Mouse (Mus musculus) heart, embryonic 13.5 days (tissue): ENCODE measurements around the gene Sos2. TPM values are rescaled to one million over a fixed set of nuclear protein-coding genes. Genes with fewer than 3 reads are reported as not detected.
"Not testable (repeated sequence)": the region's sequence is repeated elsewhere in the genome, so short reads cannot be mapped to it uniquely, and the experiment has no call there.

Experiments
- ATAC-seq: fragments of 200-750 bp; cut with Nextera tagmentation; 2 replicates; pipeline ENCODE4 v1.8.0; 2017; ENCODE audit warnings: moderate TSS enrichment; ENCODE audit not compliant: insufficient number of reproducible peaks, low FRiP score, low TSS enrichment; ENCODE audit errors: extremely low read depth
- H3K27ac ChIP-seq: fragments of 300-500 bp; sonication (generic); replicated peaks from 2 replicates; pipeline ENCODE4 v1.5.1; 2015; ENCODE audit warnings: moderate library complexity, mild to moderate bottlenecking, inconsistent platforms
- H3K27me3 ChIP-seq: fragments of 300-500 bp; sonication (generic); replicated peaks from 2 replicates; pipeline ENCODE4 v1.6.1; 2015; ENCODE audit warnings: mild to moderate bottlenecking, inconsistent platforms
- H3K36me3 ChIP-seq: fragments of 300-500 bp; sonication (generic); 2 replicates; pipeline ENCODE4 v1.6.1; 2015; ENCODE audit warnings: mild to moderate bottlenecking, inconsistent platforms
- H3K4me1 ChIP-seq: fragments of 300-500 bp; sonication (generic); 2 replicates; pipeline ENCODE4 v1.6.1; 2015; ENCODE audit warnings: inconsistent platforms
- H3K4me2 ChIP-seq: fragments of 300-500 bp; sonication (generic); 2 replicates; pipeline ENCODE4 v1.6.1; 2015; ENCODE audit warnings: inconsistent platforms, mild to moderate bottlenecking, moderate library complexity
- H3K4me3 ChIP-seq: fragments of 300-500 bp; sonication (generic); 2 replicates; pipeline ENCODE4 v1.5.1; 2015; ENCODE audit warnings: moderate library complexity, mild to moderate bottlenecking, inconsistent platforms
- H3K9ac ChIP-seq: fragments of 300-500 bp; sonication (generic); 2 replicates; pipeline ENCODE4 v1.6.1; 2015; ENCODE audit warnings: inconsistent platforms, mild to moderate bottlenecking, moderate library complexity
- H3K9me3 ChIP-seq: fragments of 300-500 bp; sonication (generic); 2 replicates; pipeline ENCODE4 v1.6.1; 2016; ENCODE audit warnings: inconsistent platforms
- WGBS: fragments of 180-500 bp; shearing (Covaris S2); methylation state at CpG from one replicate; pipeline ENCODE4 v1.1.7; 2015; ENCODE audit warnings: mixed read lengths; 5-methylcytosine and 5-hydroxymethylcytosine counted together
- polyA plus RNA-seq: library from polyadenylated mRNA; unstranded; fragments of >200 nt; fragmentation: Nextera tagmentation; extraction: Ambion mirVana; gene quantifications from 2 replicates; pipeline ENCODE4 v1.2.1, GENCODE M21; 2015

Sos2 gene
- polyA plus RNA-seq, 1 experiment from 2014 or later, result 5.6 TPM

GRCm38 (mm10) chr12:69674176-69674575 lies 7.5 kb downstream of the Sos2 start:
- no peak overlapping the region for H3K4me2 ChIP-seq
- no peaks in the 10 kb centered on the region for H3K36me3 ChIP-seq
- H3K27ac ChIP-seq, result peak overlapping the region; percentile 48; the same call in 1 of the 2 replicates
- WGBS, result 56% methylated on average over 1 of the region's 1 CpGs
- H3K4me3 ChIP-seq, result no peak overlapping the region
- no peak overlapping the region for H3K9ac ChIP-seq
- H3K9me3 ChIP-seq, result no peaks in the 10 kb centered on the region; the same call in 1 of the 2 replicates
- no peaks in the 10 kb centered on the region for H3K27me3 ChIP-seq
- no peak for ATAC-seq
- H3K4me1 ChIP-seq, result peaks cover 28% of the 10 kb centered on the region

- H3K9me3 ChIP-seq, result no peaks in the 10 kb centered on the region
Observed at GRCm38 (mm10) chr12:69666721-69667120, 14.9 kb downstream of the Sos2 start.

GRCm38 (mm10) chr12:69661658-69662057 lies 20.0 kb downstream of the Sos2 start:
- no peak for ATAC-seq
- WGBS, result 93% methylated on average over 5 of the region's 5 CpGs

More at GRCm38 (mm10) chr12:69666721-69667120, 14.9 kb downstream of the Sos2 start:
- no peak for ATAC-seq
- no peak overlapping the region for H3K4me3 ChIP-seq
- no peaks in the 10 kb centered on the region for H3K27me3 ChIP-seq
- no peak overlapping the region for H3K4me2 ChIP-seq
- no peaks in the 10 kb centered on the region for H3K4me1 ChIP-seq
- 87% methylated on average over 5 of the region's 5 CpGs for WGBS
- no peak overlapping the region for H3K9ac ChIP-seq
- H3K27ac ChIP-seq, result no peak overlapping the region
- peaks cover 7% of the 10 kb centered on the region; the same call in 1 of the 2 replicates for H3K36me3 ChIP-seq

GRCm38 (mm10) chr12:69653973-69654372 lies 27.7 kb downstream of the Sos2 start:
- ATAC-seq, result peak; percentile 73

More at GRCm38 (mm10) chr12:69661658-69662057, 20.0 kb downstream of the Sos2 start:
- Histone ChIP-seq H3K9ac (no peak overlapping the region), H3K36me3 (peaks cover 7% of the 10 kb centered on the region; the same call in 1 of the 2 replicates), H3K4me2 (no peak overlapping the region), H3K4me1 (no peaks in the 10 kb centered on the region), H3K9me3 (no peaks in the 10 kb centered on the region), H3K27ac (no peak overlapping the region), H3K4me3 (no peak overlapping the region), H3K27me3 (no peaks in the 10 kb centered on the region)

GRCm38 (mm10) chr12:69649511-69649910 lies 32.1 kb downstream of the Sos2 start:
- no peak for ATAC-seq
- H3K4me3 ChIP-seq, result no peak overlapping the region

More at GRCm38 (mm10) chr12:69653973-69654372, 27.7 kb downstream of the Sos2 start:
- not testable (repeated sequence) for H3K4me3 ChIP-seq, H3K9me3 ChIP-seq, H3K9ac ChIP-seq, H3K27ac ChIP-seq, H3K4me1 ChIP-seq, H3K4me2 ChIP-seq, H3K27me3 ChIP-seq
- peaks cover 42% of the 10 kb centered on the region for H3K36me3 ChIP-seq

GRCm38 (mm10) chr12:69645821-69646616 lies 35.6 kb downstream of the Sos2 start:
- Histone ChIP-seq H3K27ac (0 out of 2 replicates have a peak overlapping the region, but pooled peaks have one; percentile 12), H3K9ac (no peak overlapping the region), H3K4me2 (no peak overlapping the region), H3K9me3 (no peaks in the 10 kb centered on the region), H3K4me3 (no peak overlapping the region), H3K36me3 (peaks cover 56% of the 10 kb centered on the region), H3K4me1 (peaks cover 16% of the 10 kb centered on the region), H3K27me3 (no peaks in the 10 kb centered on the region)
- no peak for ATAC-seq
- 67% methylated on average over 8 of the region's 8 CpGs for WGBS

More at GRCm38 (mm10) chr12:69649511-69649910, 32.1 kb downstream of the Sos2 start:
- 87% methylated on average over 8 of the region's 8 CpGs for WGBS
- Histone ChIP-seq H3K9ac (no peak overlapping the region), H3K27me3 (no peaks in the 10 kb centered on the region), H3K27ac (no peak overlapping the region), H3K4me2 (no peak overlapping the region), H3K9me3 (no peaks in the 10 kb centered on the region), H3K36me3 (peaks cover 69% of the 10 kb centered on the region), H3K4me1 (peaks cover 13% of the 10 kb centered on the region)

GRCm38 (mm10) chr12:69644877-69645276 lies 36.8 kb downstream of the Sos2 start:
- Histone ChIP-seq H3K4me3 (no peak overlapping the region), H3K4me1 (peaks cover 16% of the 10 kb centered on the region), H3K9ac (0 out of 2 replicates have a peak overlapping the region, but pooled peaks have one; percentile 28), H3K9me3 (no peaks in the 10 kb centered on the region), H3K27me3 (no peaks in the 10 kb centered on the region), H3K27ac (no peak overlapping the region), H3K4me2 (no peak overlapping the region), H3K36me3 (peaks cover 61% of the 10 kb centered on the region)
- no peak for ATAC-seq
- 61% methylated on average over 3 of the region's 3 CpGs for WGBS

- no peak overlapping the region for H3K27ac ChIP-seq
- H3K4me3 ChIP-seq, result no peak overlapping the region
- H3K9ac ChIP-seq, result no peak overlapping the region
- H3K36me3 ChIP-seq, result peaks cover 59% of the 10 kb centered on the region
- WGBS, result 85% methylated on average over 5 of the region's 5 CpGs
- no peak overlapping the region for H3K4me2 ChIP-seq
- H3K9me3 ChIP-seq, result no peaks in the 10 kb centered on the region
- peaks cover 16% of the 10 kb centered on the region for H3K4me1 ChIP-seq
- no peaks in the 10 kb centered on the region for H3K27me3 ChIP-seq
- ATAC-seq, result no peak
Observed at GRCm38 (mm10) chr12:69642877-69643276, 38.8 kb downstream of the Sos2 start.

- Histone ChIP-seq H3K27ac (no peak overlapping the region), H3K9me3 (no peaks in the 10 kb centered on the region), H3K4me1 (no peaks in the 10 kb centered on the region), H3K36me3 (peaks cover 63% of the 10 kb centered on the region), H3K4me2 (no peak overlapping the region), H3K27me3 (no peaks in the 10 kb centered on the region), H3K9ac (no peak overlapping the region), H3K4me3 (no peak overlapping the region)
- WGBS, result 89% methylated on average over 3 of the region's 3 CpGs
- no peak for ATAC-seq
Observed at GRCm38 (mm10) chr12:69634761-69635160, 46.9 kb downstream of the Sos2 start.

- not testable (repeated sequence) for H3K4me3 ChIP-seq, H3K9me3 ChIP-seq, H3K4me2 ChIP-seq, H3K27me3 ChIP-seq, ATAC-seq, H3K27ac ChIP-seq, H3K4me1 ChIP-seq, H3K9ac ChIP-seq
- WGBS, result 43% methylated on average over 5 of the region's 5 CpGs
- H3K36me3 ChIP-seq, result peaks cover 62% of the 10 kb centered on the region
Observed at GRCm38 (mm10) chr12:69618590-69618989, 63.1 kb downstream of the Sos2 start.

GRCm38 (mm10) chr12:69604367-69604766 lies 77.3 kb downstream of the Sos2 start:
- WGBS, result 83% methylated on average over 2 of the region's 2 CpGs
- Histone ChIP-seq H3K9me3 (no peaks in the 10 kb centered on the region), H3K27ac (no peak overlapping the region), H3K4me1 (no peaks in the 10 kb centered on the region), H3K36me3 (peaks cover 56% of the 10 kb centered on the region), H3K27me3 (no peaks in the 10 kb centered on the region), H3K4me3 (no peak overlapping the region), H3K4me2 (no peak overlapping the region), H3K9ac (no peak overlapping the region)
- no peak for ATAC-seq

- Histone ChIP-seq H3K9ac (no peak overlapping the region), H3K4me2 (no peak overlapping the region), H3K27me3 (no peaks in the 10 kb centered on the region), H3K4me1 (no peaks in the 10 kb centered on the region), H3K36me3 (peaks cover 38% of the 10 kb centered on the region), H3K9me3 (no peaks in the 10 kb centered on the region), H3K4me3 (no peak overlapping the region), H3K27ac (no peak overlapping the region)
- no peak for ATAC-seq
- 78% methylated on average over 4 of the region's 4 CpGs for WGBS
Observed at GRCm38 (mm10) chr12:69597446-69597845, 84.2 kb downstream of the Sos2 start.
